Mouse (Mus musculus) frontal cortex, postnatal 36 days (tissue): ENCODE data around the gene Gtpbp3.

Source experiments
- DNase-seq, 2 experiments: peaks; one replicate each; pipeline ENCODE4 v3.0.0; 2022; ENCODE audit warnings: low spot score in 2 of 2

Gtpbp3 gene

DNA sequence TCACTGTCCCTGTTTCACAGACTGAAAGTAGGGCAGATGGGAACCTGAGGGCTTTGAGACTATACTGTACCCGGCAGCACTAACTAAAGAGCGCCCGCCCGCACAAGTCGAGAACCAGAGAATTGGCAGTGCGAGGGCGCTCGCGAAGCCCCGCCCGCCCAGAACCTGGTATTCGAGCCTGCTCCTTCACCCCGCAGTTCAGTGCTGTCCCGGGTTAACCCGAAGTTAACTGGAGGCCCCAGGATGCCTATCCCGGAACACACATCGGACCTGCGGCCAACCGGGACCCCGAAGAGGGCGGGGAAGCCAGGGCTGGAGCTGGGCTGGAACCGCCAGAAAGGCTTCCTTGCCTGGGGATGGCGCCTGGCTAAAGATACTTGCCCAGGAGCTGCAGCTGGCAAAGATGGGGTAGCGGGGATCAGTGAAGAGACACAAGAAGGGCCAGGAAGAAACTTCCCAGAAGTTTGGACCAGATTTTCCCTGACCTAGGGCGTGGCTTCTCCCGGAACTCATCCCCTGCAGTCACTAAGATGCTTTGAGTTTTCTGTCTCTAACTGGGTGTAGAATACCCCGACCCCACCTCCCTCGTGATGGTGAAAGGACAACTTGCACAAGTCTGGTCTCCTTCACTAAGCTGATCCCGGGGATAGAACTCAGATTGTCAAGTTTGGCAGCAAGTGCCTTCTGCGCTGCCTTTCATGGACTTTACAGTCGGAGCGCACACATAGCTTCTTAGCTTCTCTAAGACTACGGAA, at the start of gene Gtpbp3:
Gtpbp3 (plus strand) TSS at position 413 of the 755 bp plus-strand sequence.
- peak; percentile 72 to 84 for DNase-seq

- DNase-seq: peak in 1 of 2 experiments; percentile 54
Measured at GRCm38 (mm10) chr8:71441404-71441803, 46.5 kb upstream of the Gtpbp3 start.

DNA sequence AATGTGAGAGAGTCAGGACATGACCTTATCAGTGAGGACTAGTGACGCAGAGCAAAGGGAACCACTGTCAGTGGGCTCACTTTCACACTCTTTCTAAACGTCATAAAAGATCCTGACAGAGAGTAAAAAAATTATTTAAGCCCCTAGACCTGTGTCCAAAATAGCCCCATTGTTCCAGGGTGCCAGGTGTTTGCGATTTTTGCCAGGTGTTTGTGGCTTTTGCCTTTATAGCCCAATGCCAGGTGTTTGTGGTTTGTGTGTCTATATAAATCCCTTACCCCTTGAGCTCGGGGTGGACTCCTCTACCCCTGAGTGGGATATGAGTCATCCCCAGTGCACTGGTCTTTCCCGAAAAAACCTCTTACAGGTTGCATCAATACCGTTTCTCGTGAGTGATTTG, 42.8 kb upstream of the Gtpbp3 start:
- no peak for DNase-seq

DNA sequence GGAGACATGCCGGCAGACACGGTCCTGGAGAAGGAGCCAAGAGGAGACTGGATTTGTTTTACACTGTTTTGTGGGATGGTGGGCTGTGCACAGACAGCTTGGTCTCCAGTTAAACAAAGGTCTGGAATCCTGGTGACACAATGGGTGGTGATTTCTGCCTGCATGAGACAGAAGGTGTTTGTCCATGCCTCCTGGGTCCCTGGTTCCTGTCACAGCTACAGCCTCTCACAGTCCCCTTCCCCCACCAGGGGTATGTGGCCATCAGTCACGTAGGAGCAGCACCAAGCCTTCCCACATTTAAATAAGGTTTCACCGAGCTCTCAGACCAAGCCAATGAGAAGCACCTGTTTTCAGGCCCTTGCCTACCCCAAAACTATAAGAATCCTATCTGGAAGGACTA, 36.6 kb upstream of the Gtpbp3 start:
- no peak for DNase-seq

DNA sequence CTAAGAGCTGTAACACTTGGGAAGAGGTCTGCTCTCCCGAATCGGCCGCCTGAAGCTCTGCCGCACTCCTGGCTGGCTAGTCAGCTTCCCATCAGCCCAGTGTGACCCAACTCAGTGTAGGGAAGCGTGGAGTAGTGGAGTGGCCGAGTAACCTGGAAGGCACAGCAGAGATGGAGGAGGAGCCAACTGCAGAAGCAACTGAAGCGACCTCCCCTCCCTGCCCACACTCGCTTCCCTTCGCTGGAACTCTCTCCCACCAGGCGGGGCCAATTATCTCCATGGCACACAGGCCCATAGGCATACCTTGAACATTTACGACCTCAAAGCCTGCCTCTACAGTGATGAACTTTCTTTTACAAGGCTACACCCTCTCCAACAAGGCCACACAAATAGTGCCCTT, 36.1 kb upstream of the Gtpbp3 start:
- no peak for DNase-seq

DNA sequence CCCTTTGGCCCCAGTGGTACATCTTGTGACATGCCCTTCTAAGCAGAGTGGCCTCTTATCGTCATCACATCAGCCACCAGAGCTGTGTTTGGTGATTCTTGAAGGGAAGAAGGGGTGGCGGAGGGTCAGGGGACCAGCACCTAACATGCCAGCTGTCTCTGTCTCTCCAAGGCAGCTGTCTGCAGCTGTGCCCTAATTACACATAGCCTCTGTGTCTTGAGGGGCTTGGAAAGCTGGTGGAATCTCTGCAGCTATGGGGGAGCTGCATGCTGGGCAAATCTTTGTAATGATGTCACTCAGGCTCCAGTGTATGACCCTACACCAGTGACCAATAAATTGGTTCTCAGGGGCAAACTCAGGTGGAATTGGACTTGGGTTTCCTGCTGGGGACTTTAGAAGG, 35.2 kb upstream of the Gtpbp3 start:
- no peak for DNase-seq

DNA sequence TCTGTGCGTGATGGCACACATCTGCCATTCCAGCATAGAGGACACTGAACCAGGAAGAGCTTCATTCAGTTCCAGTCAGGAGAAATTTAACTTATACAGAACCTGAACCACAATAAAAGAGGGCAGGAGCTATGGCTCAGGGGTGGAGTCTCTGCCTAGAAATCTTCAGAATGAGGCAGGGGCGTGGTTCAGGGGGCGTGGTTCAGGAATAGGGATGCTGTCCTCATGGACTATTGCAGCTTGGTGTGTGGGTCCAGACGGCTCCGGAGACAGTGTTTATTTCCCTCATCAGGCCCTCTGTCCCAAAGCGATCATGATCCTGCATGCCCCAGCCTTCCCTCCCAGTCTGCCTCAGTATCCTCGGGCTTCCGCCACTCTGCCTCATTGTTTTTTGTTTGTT, 33.2 kb upstream of the Gtpbp3 start:
- no peak for DNase-seq

- no peak for DNase-seq
Measured at GRCm38 (mm10) chr8:71456906-71457305, 31.0 kb upstream of the Gtpbp3 start.

GRCm38 (mm10) chr8:71457659-71458270, 30.1 kb upstream of the Gtpbp3 start:
- no peak for DNase-seq

DNA sequence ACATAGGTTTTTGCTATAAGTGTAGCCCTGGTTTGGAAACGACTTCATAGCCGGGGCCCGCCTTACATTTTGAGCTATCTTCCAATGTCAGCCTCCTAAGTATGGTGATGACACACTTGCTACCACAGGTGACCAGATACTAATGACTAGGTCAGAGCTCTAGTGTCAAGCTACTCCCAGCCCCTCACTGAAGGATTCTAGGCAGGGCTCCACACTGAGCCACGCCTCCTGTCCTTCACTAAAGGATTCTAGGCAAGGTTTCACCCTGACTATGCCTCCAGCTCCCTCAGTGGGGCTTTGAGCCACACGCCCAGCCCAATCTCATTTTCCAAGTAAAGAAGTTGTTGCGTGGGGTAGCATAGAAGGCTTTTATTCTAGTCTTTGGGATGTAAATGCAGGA, 27.2 kb upstream of the Gtpbp3 start:
- DNase-seq: no peak

GRCm38 (mm10) chr8:71461152-71461840, 26.6 kb upstream of the Gtpbp3 start:
- no peak for DNase-seq

GRCm38 (mm10) chr8:71462191-71462590, 25.7 kb upstream of the Gtpbp3 start:
- DNase-seq: no peak

DNA sequence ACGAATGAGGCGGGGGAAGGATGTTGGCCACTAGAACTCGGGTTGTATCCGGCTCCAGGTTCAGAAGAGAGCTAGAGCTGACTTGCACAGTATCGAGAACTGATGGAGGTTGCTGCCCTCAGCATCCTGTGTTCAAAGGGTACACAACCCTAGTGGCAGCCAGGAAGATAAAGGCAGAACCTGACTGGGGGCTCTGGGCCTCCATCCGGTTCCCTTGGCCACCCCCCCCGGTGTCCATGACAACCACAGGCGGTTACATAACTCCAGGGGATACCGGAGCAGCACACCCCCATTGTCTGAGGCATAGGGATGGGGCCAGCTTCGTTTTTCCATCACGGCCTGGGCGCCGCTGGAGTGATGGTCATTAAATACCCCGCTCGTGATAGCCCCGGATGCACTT, 25.1 kb upstream of the Gtpbp3 start:
- peak; percentile 68 to 72 for DNase-seq

DNA sequence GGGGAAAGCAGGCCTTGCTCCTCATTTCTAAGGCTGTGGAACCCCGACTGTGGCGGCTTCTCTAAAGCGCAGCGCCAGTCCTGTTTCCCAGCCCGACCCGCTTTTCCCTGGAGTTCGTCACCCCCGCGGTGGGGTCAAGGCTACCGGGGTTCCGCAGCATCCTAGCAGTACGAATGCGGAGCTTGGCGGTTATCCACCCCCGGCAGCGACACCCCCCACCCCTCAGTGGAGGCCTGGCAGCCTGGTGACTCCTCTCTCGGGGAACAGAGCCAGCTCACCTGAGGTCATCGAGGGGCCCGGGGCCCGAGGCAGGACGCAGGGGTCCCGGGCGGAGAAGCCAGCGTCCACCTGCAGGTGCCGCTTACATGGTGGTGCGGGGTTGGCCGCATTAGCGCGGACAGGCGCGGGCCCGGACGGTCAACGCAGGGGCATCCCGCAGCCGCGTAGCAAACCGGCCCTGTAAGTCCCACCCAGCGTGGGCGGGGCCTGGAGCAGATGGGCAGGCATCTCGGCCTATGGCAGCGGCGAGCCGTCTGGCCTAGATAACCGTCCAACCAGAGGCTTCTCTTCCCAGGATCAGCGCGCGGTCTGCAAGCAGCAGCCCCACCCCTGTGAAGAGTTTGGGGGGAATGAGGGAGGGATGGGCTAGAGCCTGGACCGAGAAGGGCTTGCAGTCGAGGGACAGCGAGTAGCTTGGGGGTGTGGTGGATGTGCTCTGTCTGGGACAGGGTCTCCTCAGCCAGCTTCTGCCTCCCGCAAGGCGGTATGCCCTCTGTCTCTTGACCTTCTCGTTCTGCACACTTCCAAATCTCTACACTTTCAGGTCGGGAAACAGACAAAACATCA, 24.5 kb upstream of the Gtpbp3 start, which contains the start of gene Abhd8:
Abhd8 (minus strand) TSS at position 468 of the 846 bp plus-strand sequence.
- DNase-seq: peak; percentile 99

DNA sequence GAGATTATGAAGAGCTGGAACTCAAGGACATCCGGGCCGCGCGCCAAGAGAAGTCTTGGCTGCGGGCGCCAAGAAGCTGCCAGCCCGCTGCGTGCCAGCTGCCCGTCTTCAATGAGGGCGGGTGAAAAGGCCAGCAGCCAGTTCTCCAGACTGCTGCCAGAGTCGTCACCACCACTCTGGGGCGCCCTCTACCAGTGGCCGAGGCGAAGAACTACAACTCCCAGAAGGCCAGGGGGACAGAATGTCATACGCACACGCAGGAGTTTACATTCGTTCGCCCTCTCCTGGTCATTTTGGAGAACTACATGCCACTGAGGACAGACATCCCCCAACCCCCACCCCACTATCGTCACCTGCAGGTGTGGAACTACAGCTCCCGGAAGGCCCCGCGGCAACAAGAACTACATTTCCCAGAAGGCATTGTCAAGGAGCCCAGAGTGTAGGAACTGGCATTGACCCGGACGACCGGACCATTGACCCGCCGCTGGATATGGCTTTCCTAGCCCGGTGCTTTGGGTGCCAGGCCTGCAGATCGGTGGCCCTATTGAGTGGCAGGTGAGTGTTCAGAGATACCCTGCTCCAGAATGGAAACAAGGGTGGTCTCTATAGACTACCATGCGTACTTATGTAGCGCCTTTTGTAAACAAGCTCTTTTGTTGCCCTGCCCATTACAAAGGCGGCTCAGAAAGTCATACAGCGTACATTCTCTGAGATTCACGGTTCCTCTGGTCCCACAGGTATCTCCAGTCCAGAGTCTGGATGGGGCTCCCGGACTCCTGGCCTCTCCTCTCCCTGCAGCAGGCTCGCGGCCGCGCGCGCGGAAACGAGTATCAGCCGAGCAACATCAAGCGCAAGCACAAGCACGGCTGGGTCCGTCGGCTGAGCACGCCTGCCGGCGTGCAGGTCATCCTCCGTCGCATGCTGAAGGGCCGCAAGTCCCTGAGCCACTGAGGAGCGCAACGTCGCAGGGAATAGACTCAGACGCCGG, 23.1 kb upstream of the Gtpbp3 start, which contains the start of gene Mrpl34:
Mrpl34 (plus strand) TSS at position 447 of the 988 bp plus-strand sequence.
- DNase-seq: peak; percentile 97 to 100

DNA sequence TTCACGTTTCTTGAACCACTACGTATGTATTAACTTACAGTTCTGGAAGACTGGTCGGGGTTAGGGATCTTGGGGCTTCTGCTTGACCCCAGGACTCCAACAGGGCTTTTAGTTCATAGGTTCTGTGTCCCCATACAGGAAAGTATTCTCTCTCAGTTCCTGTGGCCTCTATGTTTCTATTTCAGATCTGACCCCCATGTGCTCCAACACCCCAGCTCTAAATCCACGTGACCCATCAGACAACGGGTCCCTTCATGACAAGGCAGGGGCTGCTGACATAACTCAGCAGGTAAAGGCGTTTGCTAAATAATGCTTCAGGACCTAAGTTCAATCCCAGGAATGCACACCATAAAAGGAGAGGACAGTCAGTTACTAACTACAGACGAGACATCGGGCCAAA, 22.2 kb upstream of the Gtpbp3 start:
- DNase-seq: no peak

- no peak for DNase-seq
Measured at GRCm38 (mm10) chr8:71466198-71466597, 21.7 kb upstream of the Gtpbp3 start.

- DNase-seq: no peak
Measured at GRCm38 (mm10) chr8:71467201-71467600, 20.7 kb upstream of the Gtpbp3 start.

DNA sequence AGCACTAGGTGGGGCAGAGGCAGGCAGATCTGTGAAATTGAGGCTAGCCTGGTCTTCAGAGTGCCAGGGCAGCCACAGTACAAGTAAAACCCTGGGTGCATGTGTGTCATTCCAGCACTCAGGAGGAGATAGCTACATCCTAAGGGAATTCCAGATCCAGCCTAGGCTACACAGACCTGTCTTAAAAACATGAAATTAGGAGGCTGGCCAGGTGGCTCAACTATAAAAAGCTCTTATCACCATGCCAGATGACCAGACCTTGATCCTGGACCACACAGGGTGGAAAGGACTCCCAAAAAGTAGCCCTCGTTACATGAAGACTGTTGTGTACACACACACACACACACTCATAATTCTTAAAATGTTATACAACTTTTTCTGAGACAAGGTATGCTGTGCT, 19.9 kb upstream of the Gtpbp3 start:
- DNase-seq: no peak

DNA sequence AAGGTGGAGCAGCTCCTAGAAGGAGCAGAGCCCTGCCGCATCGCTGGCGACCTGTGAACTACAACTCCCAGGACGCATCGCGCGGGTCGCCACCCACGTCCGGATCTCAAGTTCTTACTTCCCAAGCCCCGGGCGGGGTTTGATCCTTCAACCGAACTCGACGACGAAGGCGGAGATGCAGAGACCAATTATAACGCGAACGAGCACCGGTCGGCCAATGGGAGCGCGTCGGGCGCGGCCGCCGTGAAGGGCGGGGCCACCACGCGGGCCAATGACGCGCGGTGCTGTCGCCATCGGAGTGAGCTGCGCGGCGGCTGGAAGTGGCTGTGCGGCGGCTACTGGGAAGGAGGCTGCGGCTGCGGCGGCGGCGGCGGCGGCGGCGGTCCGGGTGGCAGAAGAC, 19.0 kb upstream of the Gtpbp3 start, which contains the start of gene Dda1:
Dda1 (plus strand) TSS at position 284 of the 400 bp plus-strand sequence.
- DNase-seq: peak; percentile 97 to 99
